Mouse (Mus musculus): ENCODE measurements around the gene Hivep1. TPM values are rescaled to one million over a fixed set of nuclear protein-coding genes. Genes with fewer than 3 reads are reported as not detected.

Hivep1 gene
- polyA plus RNA-seq, 1 experiment from 2014 or later: 18.4 TPM

DNA sequence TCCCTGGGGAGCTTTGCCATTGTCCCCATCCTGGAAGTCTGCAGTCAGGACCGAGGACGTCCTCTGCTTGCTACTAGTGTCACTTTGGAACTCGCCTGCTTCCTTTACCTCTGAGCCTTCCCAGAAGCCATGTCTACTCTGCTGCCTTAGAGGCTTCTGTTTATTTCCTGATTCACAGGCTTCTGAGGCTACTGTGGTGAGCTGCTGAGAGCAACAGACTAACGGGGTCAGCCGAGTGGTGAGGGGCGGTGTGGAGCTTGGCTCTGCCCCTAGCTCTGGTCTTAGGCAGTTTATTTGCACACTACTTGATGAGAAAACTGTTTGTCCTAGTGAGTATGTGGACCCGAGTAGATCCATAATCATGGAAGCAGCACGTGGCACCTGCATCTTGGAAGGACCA lies 37.2 kb downstream of the Hivep1 start:
- Histone ChIP-seq H3K4me2 (replicated peaks; ENCODE audit: low read depth, low read length) (no peak overlapping the region), H3K9ac (ENCODE audit: low read depth, low read length) (no peak overlapping the region), H3K36me3 (ENCODE audit: control insufficient read depth, insufficient read depth, low read length) (no peaks in the 10 kb centered on the region), H3K4me1 (replicated peaks; ENCODE audit: control insufficient read depth, insufficient read depth, low read length) (no peaks in the 10 kb centered on the region), H3K27ac (ENCODE audit: low read depth, low read length) (no peak overlapping the region), H3K9me3 (ENCODE audit: control insufficient read depth, low read length) (no peaks in the 10 kb centered on the region), H3K27me3 (ENCODE audit: control insufficient read depth, insufficient read depth, low read length) (no peaks in the 10 kb centered on the region), H3K4me3 (ENCODE audit: low read depth, low read length) (no peak overlapping the region)
- DNase-seq (ENCODE audit: low spot score) (no peak), ATAC-seq (ENCODE audit: low FRiP score) (no peak)
- 73% methylated on average over 8 of the region's 8 CpGs for WGBS

DNA sequence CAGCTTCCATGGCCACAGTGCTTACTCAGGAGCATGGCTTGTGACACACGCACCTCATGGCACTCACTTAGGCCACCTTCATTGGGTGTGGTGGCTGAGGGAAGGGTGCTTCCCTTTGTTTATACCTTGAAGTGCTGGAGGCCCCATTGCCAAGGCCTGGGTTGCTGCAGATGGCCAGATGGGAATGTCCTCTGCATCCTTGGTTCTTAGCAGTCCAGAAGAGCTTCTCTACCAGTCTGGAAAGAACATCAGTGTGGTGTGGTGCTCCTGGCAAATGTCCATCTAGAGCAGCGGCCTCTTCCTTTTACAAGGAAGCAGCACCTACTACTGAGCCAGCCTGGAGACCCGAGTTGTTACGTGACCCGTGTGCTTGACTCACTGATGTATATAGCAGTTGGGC lies 38.9 kb downstream of the Hivep1 start:
- DNase-seq (ENCODE audit: low spot score) (no peak), ATAC-seq (ENCODE audit: low FRiP score) (no peak)
- Histone ChIP-seq H3K4me3 (ENCODE audit: low read depth, low read length) (no peak overlapping the region), H3K4me1 (replicated peaks; ENCODE audit: control insufficient read depth, insufficient read depth, low read length) (no peaks in the 10 kb centered on the region), H3K4me2 (replicated peaks; ENCODE audit: low read depth, low read length) (no peak overlapping the region), H3K27ac (ENCODE audit: low read depth, low read length) (no peak overlapping the region), H3K9me3 (ENCODE audit: control insufficient read depth, low read length) (no peaks in the 10 kb centered on the region), H3K9ac (ENCODE audit: low read depth, low read length) (no peak overlapping the region), H3K36me3 (ENCODE audit: control insufficient read depth, insufficient read depth, low read length) (no peaks in the 10 kb centered on the region), H3K27me3 (ENCODE audit: control insufficient read depth, insufficient read depth, low read length) (no peaks in the 10 kb centered on the region)
- 94% methylated on average over 5 of the region's 5 CpGs for WGBS

DNA sequence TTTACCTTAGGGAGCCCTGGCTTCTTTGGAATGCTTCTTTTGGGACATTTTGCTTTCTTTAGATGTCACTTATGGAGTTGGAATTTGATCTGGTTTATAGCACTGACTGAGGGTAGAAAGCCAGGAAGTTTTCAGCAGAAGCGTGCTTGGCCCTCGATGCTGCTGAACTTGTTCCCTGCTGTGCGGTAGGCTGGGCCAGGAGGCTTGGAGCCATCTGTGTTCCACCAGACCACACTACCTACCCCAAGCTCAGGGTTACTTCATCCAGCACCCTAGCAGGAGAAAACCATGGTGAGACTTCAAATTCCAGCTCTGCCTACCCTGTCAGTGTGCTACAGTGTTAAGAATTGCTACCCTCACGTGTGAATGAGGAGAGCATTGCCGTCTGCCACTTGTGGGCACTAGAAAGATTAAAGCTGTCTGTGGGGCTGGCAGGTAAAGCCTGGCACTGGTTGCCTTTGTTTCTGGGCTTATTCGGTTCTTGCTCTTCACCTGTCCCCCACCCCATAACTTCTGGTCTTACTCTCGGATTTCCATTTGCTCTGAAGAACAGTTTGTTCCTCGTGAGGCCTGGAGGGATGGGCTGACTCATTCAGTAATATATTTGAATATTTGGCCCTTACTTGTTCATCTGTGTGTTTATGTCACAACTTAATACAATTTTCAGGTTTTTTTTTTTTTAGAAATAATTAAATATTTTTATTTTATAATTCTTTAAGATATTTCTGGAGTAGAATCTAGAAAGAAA lies 40.7 kb downstream of the Hivep1 start:
- WGBS: 68% methylated on average over 8 of the region's 8 CpGs
- Histone ChIP-seq H3K9me3 (ENCODE audit: control insufficient read depth, low read length) (no peaks in the 10 kb centered on the region), H3K27ac (ENCODE audit: low read depth, low read length) (no peak overlapping the region), H3K36me3 (ENCODE audit: control insufficient read depth, insufficient read depth, low read length) (no peaks in the 10 kb centered on the region), H3K4me1 (replicated peaks; ENCODE audit: control insufficient read depth, insufficient read depth, low read length) (no peaks in the 10 kb centered on the region), H3K4me2 (replicated peaks; ENCODE audit: low read depth, low read length) (no peak overlapping the region), H3K4me3 (ENCODE audit: low read depth, low read length) (no peak overlapping the region), H3K9ac (ENCODE audit: low read depth, low read length) (no peak overlapping the region), H3K27me3 (ENCODE audit: control insufficient read depth, insufficient read depth, low read length) (no peaks in the 10 kb centered on the region)
- ATAC-seq (ENCODE audit: low FRiP score) (no peak), DNase-seq (ENCODE audit: low spot score) (no peak)

DNA sequence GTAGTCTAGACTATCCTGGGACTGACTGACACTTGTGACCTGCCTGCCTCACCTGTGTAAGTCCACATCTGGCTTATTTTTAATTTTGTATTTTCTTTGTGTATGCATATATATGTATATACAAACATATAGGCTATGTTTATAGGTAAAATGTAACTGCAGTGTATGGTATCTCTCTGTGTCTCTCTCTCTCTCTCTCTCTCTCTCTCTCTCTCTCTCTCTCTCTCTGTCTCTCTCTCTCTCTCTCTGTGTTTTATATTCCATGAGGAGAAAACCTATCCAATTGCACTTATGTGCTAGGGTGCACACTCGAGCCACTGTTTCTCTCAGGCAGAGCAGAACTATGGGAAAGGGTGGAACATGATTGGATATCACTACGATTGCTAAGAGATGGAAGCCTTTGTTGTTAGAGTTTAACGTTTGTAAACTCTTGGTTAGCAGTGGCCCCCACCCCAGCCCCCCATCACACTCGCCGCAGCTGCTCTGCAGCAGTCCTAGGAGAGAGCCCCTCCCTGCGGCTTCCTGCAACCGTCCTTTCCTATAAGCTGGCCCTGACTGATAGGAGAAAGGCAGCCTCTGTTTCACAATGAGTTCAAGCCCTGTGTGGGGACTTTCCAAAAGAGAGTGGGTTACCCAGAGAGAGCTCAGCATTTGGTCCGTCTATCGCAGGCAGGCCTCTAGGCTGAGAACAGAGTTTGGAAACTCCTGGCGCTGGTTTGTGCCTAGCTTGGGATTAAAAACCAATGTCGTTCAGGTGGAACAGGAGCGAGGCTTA lies 41.6 kb downstream of the Hivep1 start:
- no peaks in the 10 kb centered on the region for H3K4me1 ChIP-seq (replicated peaks; ENCODE audit: control insufficient read depth, insufficient read depth, low read length)
- no peaks in the 10 kb centered on the region for H3K27me3 ChIP-seq (ENCODE audit: control insufficient read depth, insufficient read depth, low read length)
- no peak for DNase-seq (ENCODE audit: low spot score)
- no peak overlapping the region for H3K4me3 ChIP-seq (ENCODE audit: low read depth, low read length)
- no peak overlapping the region for H3K27ac ChIP-seq (ENCODE audit: low read depth, low read length)
- no peaks in the 10 kb centered on the region for H3K9me3 ChIP-seq (ENCODE audit: control insufficient read depth, low read length)
- H3K9ac ChIP-seq (ENCODE audit: low read depth, low read length): no peak overlapping the region
- H3K4me2 ChIP-seq (replicated peaks; ENCODE audit: low read depth, low read length): no peak overlapping the region
- ATAC-seq (ENCODE audit: low FRiP score): no peak
- H3K36me3 ChIP-seq (ENCODE audit: control insufficient read depth, insufficient read depth, low read length): no peaks in the 10 kb centered on the region
- 74% methylated on average over 12 of the region's 12 CpGs for WGBS

DNA sequence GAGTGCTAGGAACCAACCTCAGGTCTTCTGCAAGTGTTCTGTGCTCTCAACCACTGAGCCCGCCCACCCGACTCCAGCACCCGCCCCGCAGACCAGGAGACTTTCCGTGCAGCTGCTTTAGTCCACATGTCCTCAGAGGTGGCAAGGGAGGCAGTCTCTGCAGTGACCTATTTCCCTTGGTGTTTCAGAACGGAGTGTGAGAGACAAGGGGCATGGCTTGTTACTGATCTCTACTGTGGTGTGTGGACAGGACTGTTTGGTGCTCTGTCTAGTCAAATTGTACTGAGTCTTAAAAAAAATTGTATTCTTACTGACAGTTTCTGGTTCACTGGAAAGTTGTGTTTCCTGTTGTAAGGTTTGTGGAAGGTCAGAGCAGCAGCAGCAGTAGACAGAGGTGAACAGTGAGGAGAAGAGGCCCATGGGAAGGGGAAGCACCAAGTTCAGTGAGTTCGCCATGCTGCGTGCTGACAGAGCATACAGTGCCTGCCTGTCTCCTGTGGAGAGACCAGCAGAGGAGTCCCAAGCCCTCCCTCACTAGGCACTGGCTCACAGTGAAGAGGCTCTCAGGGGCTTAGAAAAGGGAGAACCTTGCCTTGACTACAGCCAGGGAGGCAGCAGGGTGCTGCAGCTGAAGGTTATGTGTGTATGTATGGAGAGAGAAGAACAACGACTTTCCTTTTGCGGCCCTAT lies 44.1 kb downstream of the Hivep1 start:
- ATAC-seq (ENCODE audit: low FRiP score): no peak
- Histone ChIP-seq H3K4me2 (replicated peaks; ENCODE audit: low read depth, low read length) (no peak overlapping the region), H3K9ac (ENCODE audit: low read depth, low read length) (no peak overlapping the region), H3K36me3 (ENCODE audit: control insufficient read depth, insufficient read depth, low read length) (no peaks in the 10 kb centered on the region), H3K4me1 (replicated peaks; ENCODE audit: control insufficient read depth, insufficient read depth, low read length) (no peaks in the 10 kb centered on the region), H3K4me3 (ENCODE audit: low read depth, low read length) (no peak overlapping the region), H3K27me3 (ENCODE audit: control insufficient read depth, insufficient read depth, low read length) (no peaks in the 10 kb centered on the region), H3K9me3 (ENCODE audit: control insufficient read depth, low read length) (no peaks in the 10 kb centered on the region), H3K27ac (ENCODE audit: low read depth, low read length) (no peak overlapping the region)
- no peak for DNase-seq (ENCODE audit: low spot score)
- WGBS: 71% methylated on average over 10 of the region's 10 CpGs

DNA sequence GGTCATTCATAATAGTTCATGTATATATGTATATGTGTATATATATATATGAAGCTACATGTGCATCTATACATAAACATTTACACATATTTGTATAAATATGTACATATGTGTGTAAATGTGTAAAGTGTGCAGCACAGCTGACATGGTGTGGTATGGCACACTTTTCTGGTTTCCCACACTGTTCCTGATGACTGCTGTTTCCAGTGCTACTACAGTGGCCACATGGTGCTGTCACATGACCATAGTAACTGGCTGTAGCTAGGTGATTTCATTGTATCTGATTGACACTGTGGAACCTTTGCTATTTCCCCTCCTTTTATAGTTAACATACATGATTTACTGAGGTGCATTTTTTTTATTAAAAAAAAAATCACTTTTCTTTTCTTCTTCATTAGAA lies 45.3 kb downstream of the Hivep1 start:
- no peak overlapping the region for H3K4me3 ChIP-seq (ENCODE audit: low read depth, low read length)
- DNase-seq (ENCODE audit: low spot score): no peak
- no peak overlapping the region for H3K9ac ChIP-seq (ENCODE audit: low read depth, low read length)
- H3K9me3 ChIP-seq (ENCODE audit: control insufficient read depth, low read length): no peaks in the 10 kb centered on the region
- no peak for ATAC-seq (ENCODE audit: low FRiP score)
- H3K4me2 ChIP-seq (replicated peaks; ENCODE audit: low read depth, low read length): no peak overlapping the region
- no peak overlapping the region for H3K27ac ChIP-seq (ENCODE audit: low read depth, low read length)
- H3K27me3 ChIP-seq (ENCODE audit: control insufficient read depth, insufficient read depth, low read length): no peaks in the 10 kb centered on the region
- H3K36me3 ChIP-seq (ENCODE audit: control insufficient read depth, insufficient read depth, low read length): no peaks in the 10 kb centered on the region
- no peaks in the 10 kb centered on the region; the same call in 1 of the 2 replicates for H3K4me1 ChIP-seq (replicated peaks; ENCODE audit: control insufficient read depth, insufficient read depth, low read length)

DNA sequence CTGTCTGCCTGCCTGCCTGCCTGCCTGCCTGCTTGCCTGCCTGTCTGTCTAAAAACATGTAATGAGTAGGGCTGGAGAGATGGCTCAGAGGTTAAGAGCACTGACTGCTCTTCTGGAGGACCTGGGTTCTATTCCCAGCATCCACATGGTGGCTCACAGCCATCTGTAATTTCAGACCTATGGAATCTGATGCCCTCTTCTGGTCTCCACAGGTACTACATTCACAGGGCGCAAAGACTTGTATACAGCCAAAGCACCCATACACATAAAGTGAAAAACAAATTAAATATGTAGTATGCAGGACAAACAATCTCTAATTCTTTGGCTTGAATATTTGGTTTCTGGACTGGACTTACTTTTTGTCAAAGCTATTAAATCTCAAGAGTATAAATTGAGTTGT lies 46.7 kb downstream of the Hivep1 start:
- Histone ChIP-seq H3K4me1 (replicated peaks; ENCODE audit: control insufficient read depth, insufficient read depth, low read length) (no peaks in the 10 kb centered on the region; the same call in 1 of the 2 replicates), H3K36me3 (ENCODE audit: control insufficient read depth, insufficient read depth, low read length) (no peaks in the 10 kb centered on the region), H3K27me3 (ENCODE audit: control insufficient read depth, insufficient read depth, low read length) (no peaks in the 10 kb centered on the region), H3K27ac (ENCODE audit: low read depth, low read length) (no peak overlapping the region), H3K9ac (ENCODE audit: low read depth, low read length) (no peak overlapping the region), H3K9me3 (ENCODE audit: control insufficient read depth, low read length) (no peaks in the 10 kb centered on the region), H3K4me2 (replicated peaks; ENCODE audit: low read depth, low read length) (no peak overlapping the region), H3K4me3 (ENCODE audit: low read depth, low read length) (no peak overlapping the region)
- ATAC-seq (ENCODE audit: low FRiP score): no peak
- no peak for DNase-seq (ENCODE audit: low spot score)
- WGBS: 94% methylated on average over 1 of the region's 1 CpGs

DNA sequence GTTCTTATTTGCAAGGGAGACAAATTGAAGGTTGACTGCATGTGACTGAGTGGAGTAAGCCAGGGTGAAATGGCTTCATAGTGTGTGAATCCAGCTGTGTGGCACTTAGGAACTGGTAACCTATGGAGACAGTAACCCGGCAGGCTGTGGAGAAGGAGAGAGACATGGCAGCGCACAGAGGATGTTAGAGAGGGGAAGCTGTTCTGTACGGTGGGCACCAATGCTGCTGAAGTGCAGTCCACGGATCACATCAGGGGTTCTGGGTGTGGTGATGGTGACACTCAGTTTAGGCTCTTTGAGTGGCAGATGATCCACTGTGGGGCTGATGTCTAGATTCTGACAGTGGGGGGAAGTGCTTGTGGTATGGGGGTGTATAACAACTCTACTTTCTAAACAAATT lies 47.7 kb downstream of the Hivep1 start:
- Histone ChIP-seq H3K27ac (ENCODE audit: low read depth, low read length) (no peak overlapping the region), H3K9ac (ENCODE audit: low read depth, low read length) (no peak overlapping the region), H3K4me3 (ENCODE audit: low read depth, low read length) (no peak overlapping the region), H3K4me2 (replicated peaks; ENCODE audit: low read depth, low read length) (no peak overlapping the region), H3K36me3 (ENCODE audit: control insufficient read depth, insufficient read depth, low read length) (no peaks in the 10 kb centered on the region), H3K27me3 (ENCODE audit: control insufficient read depth, insufficient read depth, low read length) (no peaks in the 10 kb centered on the region), H3K9me3 (ENCODE audit: control insufficient read depth, low read length) (no peaks in the 10 kb centered on the region), H3K4me1 (replicated peaks; ENCODE audit: control insufficient read depth, insufficient read depth, low read length) (no peaks in the 10 kb centered on the region; the same call in 1 of the 2 replicates)
- ATAC-seq (ENCODE audit: low FRiP score) (no peak), DNase-seq (ENCODE audit: low spot score) (no peak)
- 91% methylated on average over 4 of the region's 4 CpGs for WGBS

All from hindbrain, embryonic 11.5 days (tissue).